Mouse (Mus musculus) layer of hippocampus, postnatal 14 days (tissue): ENCODE measurements around the gene Fam213a. TPM values are rescaled to one million over a fixed set of nuclear protein-coding genes. Genes with fewer than 3 reads are reported as not detected.

Source experiments
- DNase-seq, 2 experiments: peaks; one replicate each; pipeline ENCODE4 v3.0.0; 2021 to 2022; ENCODE audit warnings: low spot score in 2 of 2, mixed read lengths in 1 of 2
- total RNA-seq, 2 experiments: library from RNA; stranded (reverse); gene quantifications; 2 replicates each; pipeline ENCODE4 v1.2.3; 2021

The Fam213a gene
- total RNA-seq, 2 experiments from 2014 or later, result 139 to 145 TPM

DNA sequence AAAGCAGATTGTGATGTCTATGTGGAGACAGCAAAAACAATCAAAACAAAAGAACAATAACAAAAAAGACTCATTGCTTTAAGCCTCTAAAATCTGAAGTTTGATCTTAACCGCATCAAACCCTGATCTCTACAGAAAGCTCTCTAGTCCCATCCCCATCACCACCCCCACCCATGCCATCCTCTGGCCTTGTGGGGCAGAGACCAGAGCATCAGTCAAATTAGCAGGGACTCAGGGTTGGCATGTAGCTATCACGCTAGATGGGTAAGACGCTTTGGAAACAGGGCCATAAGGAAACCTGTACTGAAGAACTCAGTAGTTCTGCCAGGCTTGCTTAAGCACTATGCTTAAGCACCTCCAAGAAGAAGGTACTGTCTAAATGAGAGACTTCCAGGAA lies 49.4 kb downstream of the Fam213a start:
- DNase-seq, result no peak

DNA sequence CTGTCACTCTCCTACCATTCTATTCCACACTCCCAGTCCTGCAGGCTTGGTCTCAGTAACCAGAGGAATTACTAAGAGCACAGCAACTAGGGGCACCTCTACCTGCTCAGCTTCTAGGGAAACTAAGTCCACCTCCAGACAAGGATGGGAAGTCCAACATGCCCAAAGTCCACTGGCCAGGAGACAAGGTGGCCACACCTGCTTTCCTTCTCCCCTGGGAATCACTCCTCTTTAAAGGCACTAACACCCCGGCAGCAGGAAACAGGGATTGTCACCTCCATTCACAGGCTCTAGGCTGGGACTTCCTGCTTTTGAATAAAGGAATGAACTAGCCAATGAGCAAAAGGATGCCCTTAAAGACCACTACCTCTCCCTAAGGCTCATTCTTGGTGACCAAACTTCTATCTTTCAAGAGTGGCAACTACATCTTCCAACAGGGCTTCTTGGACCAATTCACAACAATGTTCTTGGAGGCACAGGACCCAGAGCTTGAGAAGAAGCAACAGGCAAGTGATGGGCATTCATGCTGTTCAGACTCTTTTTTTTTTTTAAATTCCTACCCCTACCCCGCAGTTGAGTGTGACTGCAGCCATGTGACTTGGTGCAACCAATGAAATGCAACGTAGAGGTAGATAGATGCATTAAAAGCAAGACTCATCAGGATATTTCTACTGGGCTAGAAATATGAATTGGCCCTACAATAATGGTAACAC lies 49.9 kb downstream of the Fam213a start:
- no peak for DNase-seq

DNA sequence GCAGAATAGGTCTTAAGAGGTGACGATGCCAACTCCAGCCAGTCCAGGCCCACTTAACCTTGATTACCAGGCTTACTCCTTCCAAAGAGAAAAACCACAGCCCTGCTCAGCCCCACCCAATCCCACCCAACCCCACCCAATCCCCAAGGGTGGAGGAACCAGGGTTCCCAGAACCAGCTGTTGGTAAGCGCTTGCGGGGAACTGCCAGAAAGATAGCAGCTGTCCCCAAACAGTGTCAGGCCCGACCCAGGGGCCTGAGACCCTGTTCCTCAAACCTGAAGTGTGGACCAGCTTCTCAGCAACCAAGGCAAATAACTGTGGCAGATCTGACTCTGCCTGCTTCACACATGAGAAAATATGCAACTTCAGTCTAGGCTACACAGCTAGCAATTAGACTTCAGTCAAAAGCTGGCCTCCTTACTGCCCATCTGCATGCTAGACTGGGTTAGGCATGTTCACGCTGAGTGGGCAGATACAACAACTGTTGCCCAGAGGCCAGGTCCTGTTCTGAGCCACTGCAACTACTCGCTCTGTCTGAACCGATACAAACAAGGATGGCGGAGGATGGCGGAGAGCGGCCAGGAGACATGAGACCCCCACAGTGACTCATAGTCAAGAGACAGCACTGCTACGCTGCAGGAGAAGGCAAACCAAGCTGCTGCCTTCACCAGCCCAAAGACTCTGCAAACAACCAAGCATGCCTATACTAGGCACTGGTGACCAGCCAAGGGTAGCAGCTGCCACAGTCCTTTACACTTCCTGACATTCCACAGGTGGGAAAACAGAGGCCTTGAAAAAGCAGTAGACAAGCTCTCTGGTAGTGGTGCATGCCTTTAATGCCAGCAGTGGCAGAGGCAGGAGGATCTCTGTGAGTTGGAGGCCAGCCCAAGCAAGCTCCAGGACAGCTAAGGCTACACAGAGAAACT lies 51.0 kb downstream of the Fam213a start:
- DNase-seq, result no peak

DNA sequence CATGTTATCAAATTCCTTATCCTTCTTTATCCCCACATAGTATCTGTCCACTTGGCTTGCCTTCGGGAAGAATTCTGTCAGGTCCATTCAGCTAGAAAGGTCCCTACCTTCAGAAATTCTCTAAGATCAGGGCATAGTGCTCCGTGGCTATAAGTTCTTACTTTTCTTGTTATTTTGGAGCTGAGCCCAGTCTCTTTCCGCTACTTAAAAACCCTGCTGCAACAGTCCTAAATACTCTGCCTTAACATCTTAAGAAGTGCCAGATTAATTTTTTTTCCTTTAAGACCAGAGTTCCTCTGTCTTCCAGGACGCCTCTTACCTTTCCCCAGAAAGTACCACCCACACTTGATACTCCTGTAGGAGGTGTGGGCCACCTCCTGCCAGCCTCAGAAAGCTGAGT lies 53.4 kb downstream of the Fam213a start:
- no peak for DNase-seq

DNA sequence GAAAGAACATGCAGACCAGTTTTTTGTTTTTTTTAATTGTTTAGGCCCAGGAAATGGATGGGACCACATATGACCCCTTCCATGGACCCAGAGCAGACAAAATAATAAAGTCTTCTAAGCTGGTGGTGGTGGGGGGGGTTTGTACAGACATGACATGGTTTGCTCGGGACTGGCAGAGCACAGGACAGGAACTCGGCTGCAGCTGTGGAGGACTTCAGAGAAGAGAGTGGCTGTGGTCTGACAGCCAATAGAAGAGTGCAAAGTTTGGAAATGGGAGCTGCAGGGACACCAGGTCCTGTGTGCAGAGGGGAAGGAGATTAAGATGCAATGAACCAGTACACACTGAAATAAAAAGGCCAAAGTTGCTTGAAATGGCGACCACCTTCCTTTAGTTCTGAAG lies 54.0 kb downstream of the Fam213a start:
- no peak for DNase-seq

DNA sequence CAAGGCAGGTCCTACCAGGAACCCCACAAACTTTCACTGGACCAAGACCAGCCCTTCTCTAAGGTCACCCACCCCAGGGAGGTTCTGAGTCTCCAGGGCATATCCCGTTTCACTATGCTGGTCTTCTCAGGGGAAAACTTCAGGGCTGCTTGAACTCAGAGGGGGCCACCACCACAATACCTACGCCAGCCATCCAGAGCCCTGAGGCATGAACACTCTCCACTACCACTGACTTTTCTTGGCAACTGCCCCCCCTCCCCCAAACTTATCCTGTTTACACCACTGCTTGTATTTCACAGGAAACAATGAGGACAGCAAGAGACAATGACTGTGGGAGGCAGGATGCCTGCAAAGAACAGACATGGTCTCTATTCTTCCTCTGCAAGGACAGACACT lies 54.6 kb downstream of the Fam213a start:
- DNase-seq, result no peak

DNA sequence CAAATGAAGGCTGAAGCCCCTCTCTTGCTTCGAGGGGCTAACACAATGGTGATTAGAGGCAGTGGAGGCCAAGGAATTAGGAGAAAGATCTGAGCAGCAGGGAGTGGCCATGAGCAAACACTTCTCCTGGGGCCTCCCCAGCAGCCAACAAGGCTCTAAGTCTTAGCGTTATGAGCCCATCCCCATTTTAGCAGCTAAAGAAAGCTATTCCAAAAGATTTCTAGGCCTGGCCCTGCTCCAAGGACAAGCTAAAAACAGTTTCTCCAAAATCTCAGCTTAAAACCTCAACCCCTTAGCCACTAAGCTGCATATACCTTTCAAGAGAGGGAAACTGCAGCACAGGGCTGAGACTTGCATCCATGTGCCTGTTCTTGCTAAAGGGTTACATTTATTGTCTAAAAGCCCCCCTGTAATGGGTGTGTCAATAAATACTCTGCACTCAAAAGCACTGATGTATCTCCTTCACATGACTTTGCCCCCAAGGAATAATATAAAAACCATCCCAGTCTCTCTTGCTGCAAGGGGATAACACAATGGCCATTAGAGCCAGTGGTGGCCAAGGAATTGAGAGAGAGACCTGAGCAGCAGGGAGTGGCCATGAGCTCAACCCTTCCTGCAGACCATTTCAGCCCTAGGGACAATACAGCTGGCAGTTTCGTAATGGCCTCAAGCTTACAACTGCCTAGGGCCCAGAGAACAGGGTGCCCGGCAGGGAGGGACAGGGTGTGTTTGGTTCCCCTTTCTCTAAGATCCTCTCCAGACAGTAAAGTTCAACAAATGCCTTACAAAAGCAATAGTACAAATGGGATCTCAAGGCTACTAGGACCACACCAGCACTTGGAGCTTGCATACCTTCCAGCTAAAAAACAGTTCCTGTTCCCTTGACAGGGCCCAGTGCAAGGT lies 55.3 kb downstream of the Fam213a start:
- no peak for DNase-seq

DNA sequence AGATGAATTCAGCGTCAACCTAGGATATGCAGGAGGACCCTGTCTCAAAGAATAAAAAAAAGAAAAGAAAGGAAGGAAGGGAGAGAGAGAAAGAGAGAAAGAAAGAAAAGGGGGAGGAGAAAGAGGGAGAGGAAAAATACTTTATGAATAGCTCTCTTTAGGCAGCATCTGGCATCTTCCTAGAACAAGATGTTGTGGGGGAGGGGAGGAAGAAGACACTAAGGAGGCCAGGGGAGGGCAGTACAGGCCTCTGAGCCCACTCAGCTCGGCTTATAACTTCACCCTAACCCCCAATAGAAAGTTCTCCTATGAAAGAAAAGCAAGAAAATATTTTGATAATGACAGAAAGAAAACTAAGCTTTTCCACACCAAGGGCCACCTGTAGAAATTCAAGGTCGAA lies 56.0 kb downstream of the Fam213a start:
- DNase-seq, result no peak

DNA sequence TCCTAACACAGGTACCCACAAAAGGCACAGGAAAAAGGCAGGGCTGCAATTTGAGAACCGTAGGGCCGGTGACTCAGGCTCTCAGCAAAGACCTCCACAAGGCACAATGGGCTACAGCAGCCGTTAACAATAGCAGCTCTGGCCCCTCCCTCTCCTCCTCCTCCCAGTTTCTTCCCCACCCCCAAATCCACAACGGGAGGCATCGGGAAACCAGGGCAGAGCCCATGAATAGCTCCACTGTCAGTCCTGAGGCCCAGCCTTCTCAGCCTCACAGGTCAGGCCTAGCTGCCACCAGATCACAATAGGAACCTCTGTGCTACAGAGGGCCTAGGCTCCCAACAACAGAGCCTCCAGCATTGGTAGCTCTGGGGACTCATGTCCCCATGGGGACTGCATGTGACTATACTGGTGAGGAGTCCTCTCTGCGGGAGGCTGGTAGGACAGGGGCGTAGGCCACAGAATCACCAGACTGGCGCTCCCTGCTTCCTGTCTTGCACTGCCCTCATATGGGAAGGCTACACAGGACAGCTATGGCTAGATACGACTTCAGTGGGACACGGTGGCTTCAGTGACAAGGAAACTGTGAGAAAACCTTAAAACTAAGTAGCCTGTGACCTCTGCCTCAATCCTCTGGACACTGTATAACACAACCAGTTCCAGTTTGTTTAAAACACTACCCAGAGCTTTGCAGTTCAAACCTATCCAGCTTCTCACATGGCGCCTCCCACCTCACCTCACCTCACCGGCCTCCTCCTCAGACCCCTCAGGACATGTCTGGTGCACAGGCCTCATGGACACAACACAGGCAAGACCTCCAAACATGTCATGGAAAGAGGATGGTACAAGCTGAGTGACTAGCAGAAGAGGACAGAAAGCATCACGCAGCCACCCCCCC lies 57.1 kb downstream of the Fam213a start:
- DNase-seq, result peak in 1 of 2 experiments; percentile 63

DNA sequence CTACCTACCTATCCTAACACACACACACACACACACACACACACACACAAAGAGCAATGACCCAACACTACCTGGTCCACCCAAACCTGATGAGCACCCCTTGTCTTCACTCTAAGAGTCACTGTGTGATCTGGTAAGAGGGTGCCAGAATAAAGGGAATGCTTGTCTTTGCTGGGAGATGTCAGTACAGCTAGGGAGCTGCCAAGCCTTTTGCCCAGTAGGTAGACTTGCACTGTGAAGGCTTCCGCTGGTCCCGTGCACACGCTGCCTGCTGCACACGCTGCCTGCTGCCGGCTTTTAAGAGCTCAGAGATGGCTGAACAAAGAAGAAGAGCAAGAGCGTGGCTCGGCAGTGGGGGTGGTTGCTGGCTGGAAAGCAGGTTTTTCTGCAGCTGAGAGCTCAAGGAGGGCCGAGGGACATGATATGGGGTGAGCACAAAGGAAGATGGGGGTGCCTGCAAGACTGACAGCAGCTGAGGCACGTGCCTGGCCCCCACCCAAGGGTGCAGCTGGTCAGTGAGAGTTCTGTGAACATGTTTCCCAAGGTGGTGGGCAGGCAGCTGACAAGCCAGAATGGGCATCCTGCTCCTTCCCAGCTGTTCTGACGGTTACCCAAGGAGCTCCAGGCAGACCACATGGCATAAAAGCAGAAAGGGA lies 57.9 kb downstream of the Fam213a start:
- DNase-seq, result peak; percentile 69 to 76

DNA sequence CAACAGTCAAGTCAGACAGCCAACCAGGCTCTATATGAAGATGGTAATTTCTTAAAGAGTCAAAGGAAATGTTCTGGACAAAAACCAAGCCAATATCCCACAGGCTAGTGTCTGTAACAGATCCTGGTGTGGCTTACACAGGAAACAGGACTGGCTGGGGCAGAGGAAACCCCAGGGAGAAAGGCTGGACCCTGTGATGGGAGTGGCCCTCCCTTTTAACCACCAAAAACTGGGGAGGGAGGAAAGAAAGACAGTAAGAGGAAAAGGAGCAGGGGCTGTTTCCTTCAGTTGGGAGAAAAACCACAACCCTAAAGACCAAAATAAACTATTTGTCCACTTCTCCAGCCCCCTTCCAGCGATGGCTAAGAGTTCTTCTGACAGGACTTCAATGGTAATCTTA lies 58.4 kb downstream of the Fam213a start:
- DNase-seq, result no peak

DNA sequence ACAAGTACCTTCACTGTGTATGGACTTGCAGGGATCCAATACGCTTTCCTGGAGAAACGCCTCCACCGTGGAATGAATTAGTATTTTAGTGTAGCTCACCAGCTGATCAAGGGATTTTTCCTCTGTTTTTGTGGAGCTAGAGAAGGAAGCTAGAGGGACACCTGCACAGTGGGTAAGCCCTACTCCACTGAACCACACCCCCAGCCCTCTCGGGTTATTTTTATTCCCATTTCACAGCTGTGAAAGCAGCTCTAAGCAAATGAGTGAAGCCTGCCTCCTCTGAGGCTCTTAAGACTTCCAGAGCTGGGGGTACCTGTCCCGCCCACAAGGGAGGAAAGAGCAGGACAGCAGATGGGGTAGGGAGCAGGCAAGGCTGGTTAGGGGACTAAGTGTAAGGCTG lies 60.2 kb downstream of the Fam213a start:
- no peak for DNase-seq

DNA sequence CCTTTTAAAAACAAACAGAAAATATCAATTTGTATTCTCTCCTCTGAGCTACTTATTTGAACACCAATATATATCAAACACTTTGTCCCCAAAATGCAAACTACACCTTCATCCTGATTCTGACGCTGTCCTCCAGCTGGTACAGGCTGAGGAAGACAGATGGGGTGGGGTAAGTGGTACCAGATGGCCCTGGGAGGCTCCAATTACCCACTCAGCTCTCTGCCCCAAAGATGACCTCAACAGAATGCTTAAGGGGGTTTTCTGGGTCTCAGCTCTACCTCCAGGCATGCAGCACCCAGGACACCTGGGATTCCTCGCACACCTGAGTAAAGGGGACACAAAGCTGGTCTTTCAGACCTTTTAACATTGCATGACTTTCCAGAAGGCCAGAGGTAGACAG lies 60.9 kb downstream of the Fam213a start:
- DNase-seq, result peak in 1 of 2 experiments; percentile 39

DNA sequence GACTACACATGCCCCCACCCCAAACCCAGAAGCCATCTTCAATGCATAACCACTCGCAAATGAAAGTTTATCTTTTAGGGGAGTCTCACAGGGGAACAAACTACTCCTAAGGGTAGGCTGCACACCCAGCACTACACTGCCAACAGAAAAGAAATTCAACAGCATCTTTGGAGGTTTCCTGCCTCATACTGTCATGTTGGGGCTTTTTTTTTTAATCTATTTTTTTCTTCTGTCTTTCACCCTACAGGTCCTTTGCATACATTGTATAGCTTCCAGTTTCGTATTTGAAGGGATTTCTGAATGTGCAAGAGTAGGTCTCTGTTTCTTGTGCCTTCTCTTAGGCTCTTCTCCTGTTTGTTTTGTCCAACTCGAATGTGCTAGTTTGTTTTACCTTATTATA lies 61.3 kb downstream of the Fam213a start:
- no peak for DNase-seq

DNA sequence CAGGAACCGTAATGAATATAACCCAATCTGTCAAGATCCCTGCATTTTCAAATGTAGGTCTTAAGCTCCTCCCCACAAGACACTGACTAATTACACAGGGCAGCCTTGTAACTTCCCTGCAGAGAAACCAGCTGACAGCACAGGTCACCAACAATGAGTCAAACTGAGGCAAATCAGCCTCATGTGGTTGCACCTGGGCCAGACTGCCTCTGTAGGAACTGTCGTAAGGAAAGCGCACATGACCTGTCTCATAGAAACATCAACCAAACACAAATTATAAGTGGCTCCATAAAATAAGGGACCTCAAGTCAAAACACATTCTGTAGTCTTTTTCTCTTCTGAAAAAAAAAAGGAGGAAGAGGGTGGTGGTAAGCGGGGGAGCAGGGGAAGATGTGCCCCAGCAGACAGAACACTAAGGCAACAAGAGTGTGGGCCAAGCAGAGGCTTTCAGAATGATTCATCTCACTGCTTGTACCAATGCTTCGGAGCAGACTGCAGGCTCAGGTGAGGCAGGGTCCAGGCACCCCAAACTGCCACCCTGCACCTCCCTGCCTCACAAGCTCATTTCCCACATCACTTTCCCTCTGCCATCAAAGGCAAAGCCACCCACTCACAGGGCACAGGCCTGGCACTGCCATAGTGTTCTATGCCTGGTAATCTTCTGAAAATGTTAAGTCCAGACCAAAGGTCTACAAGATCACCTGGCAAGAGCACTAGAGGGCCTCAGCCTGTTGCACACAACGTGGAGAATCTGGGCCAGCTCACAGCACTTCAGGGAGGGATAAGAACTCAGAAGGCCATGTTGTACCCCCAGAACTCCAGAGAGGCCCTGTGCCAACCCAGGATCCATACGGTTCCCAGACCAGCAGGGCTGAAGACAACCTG lies 63.6 kb downstream of the Fam213a start:
- DNase-seq, result no peak

DNA sequence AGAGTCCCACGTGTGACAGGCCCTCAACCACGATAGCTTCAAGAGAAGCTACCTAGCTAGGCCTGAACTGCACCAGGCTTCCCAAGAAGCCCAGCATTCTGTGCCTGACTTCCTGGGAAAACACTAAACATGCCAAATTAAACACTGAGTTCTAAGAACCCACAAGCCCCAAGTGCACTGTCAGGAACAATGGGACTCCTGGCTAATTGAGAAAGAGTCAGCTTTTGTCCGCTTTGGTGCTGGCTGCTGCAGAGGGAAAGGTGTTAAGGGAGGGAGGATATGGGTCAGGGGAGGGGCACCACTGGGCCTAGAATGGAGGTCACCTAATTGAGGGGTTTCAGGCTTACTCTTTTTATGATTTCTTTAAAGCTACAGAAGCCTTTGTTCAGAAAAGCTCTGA lies 64.5 kb downstream of the Fam213a start:
- DNase-seq, result no peak

DNA sequence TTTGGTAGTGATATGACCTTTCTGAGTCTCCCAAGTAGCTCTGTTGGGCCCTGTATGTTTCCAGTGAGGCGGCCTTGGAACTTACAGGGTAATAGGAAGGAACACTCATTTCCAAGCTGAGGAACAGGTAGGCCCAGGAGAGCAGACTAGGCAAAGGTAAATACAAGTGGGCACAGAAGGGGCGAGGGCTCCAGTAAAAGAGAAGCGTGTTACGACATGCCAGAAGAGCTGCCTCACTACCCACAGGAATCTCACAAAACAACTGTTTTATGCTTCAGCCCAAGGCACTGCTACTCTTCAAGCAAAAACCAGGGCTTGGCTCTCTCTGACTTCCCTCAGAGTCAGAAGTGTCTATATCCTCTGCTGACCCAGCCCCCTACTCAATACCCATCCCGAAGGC lies 65.1 kb downstream of the Fam213a start:
- DNase-seq, result no peak

DNA sequence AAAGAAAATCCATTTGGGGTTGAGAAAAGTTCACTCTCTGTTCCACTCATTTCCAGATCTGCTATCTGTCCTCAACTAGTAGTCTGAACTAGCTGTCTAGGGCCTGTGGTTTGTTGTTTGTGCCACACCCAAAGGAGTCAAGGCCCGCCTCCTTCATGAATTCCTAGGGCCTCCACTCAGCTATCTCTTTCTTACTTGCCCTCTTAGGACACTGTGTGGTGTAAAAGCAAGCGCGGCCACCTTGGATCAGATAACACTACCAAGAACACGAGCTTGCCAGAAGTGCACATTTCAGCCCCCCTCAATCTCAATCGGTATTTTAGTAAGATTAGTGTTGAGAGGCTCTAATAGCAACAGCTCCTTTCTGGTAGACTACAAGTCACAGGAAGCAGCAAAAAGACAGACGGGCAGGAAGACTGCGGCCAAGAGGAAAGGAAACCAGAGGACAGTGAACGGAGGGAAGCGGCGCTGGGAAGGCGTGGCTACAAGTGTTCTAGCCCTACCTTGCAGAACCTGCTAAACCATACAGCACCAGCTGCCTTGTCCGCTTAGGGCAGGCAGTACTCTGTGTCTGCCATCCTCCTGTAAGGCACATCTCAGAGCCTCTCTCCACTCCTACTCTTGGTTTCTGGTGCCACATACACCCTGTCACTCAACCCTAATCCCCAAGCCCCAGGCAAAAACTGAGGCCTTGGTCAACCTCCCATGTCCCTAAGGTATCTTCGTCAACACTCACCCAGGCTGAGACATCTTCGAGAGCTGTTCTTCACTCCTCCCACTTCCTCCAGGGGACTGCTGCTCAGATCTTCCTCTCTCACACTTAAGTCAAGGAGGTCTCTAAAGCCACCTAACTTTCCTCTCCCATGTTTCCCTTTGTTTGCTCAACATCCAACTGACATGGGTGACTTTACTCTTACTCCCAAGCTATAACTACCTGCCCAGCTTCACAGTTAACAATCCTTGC lies 65.9 kb downstream of the Fam213a start:
- DNase-seq, result no peak
